Mouse (Mus musculus): ENCODE measurements around the gene Dhrs13. TPM values are rescaled to one million over a fixed set of nuclear protein-coding genes. Genes with fewer than 3 reads are reported as not detected.

Gene Dhrs13
- total and polyA plus RNA-seq, 3 experiments: 21.6 to 39.0 (median 33.7) TPM

DNA sequence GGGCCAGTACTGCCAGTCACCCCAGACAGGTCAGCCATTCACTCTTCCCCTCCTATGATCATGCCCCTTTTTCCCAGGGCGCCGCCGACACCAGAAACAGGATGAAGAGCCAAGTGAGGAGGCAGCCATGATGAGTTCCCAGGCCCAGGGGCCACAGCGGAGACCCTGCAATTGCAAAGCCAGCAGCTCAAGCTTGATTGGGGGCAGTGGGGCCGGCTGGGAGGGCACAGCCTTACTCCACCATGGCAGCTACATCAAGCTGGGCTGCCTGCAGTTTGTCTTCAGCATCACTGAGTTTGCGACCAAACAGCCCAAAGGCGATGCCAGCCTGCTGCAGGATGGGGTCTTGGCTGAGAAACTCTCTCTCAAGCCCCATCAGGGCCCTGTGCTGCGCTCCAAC, 2.8 kb upstream of the Dhrs13 start:
- H3K79me2 ChIP-seq (replicated peaks; ENCODE audit: control insufficient read depth, extremely low read depth, insufficient read depth, poor library complexity, severe bottlenecking): no peaks in the 10 kb centered on the region; the same call in 1 of the 2 replicates
- H3K27ac ChIP-seq (ENCODE audit: insufficient read depth, low read depth): no peak overlapping the region
- DNase-seq (ENCODE audit: extremely low read depth): no peak
- in situ Hi-C loops (cut with MboI; ENCODE audit: low pct_ligation_motif_present, low pct_unique_long_range_greater_than_20kb, low sequenced_read_pairs) (loop anchor here (10.0 kb wide), 1 partner anchor 146 kb away; the partner anchor contains the start of genes Nek8 and Tlcd1), dilution Hi-C loops (cut with MboI; ENCODE audit: extremely low pct_ligation_motif_present, extremely low pct_unique_long_range_greater_than_20kb, low sequenced_read_pairs) (no loop called here)
- H3K4me2 ChIP-seq (ENCODE audit: insufficient read depth, low read depth, poor library complexity, severe bottlenecking): no peak overlapping the region
- TF ChIP-seq ZMIZ1 (IDR thresholded peaks at IDR 0.05; ENCODE audit: low read depth, low read length) (no peak), POLR2A (IDR thresholded peaks at IDR 0.05; ENCODE audit: low read depth, low read length) (no peak), UBTF (IDR thresholded peaks at IDR 0.05; ENCODE audit: low read depth, low read length) (no peak), JUND (conservative IDR thresholded peaks at IDR 0.05; ENCODE audit: low read depth, low read length) (no peak), SIN3A (IDR thresholded peaks at IDR 0.05; ENCODE audit: low read length) (no peak), KAT2A (IDR thresholded peaks at IDR 0.05; ENCODE audit: insufficient replicate concordance, low read length) (no peak), PAX5 (IDR thresholded peaks at IDR 0.05; ENCODE audit: low read length) (no peak)
- peaks cover 12 to 44% of the 10 kb centered on the region in 2 experiments for H3K4me1 ChIP-seq (ENCODE audit: control insufficient read depth in 1 of 2, insufficient read depth in 2 of 2)
- no peak overlapping the region for H3K4me3 ChIP-seq (replicated peaks in 1 of 3; ENCODE audit: low read depth in 2 of 3, low read length in 2 of 3, poor library complexity in 1 of 3)
- H3K36me3 ChIP-seq (replicated peaks in 1 of 2; ENCODE audit: control insufficient read depth in 1 of 2, insufficient read depth in 1 of 2, low read length in 1 of 2): peaks cover 49 to 65% of the 10 kb centered on the region in 2 experiments
- H3K9me3 ChIP-seq (replicated peaks; ENCODE audit: low read length): no peaks in the 10 kb centered on the region
- no peaks in the 10 kb centered on the region for H3K27me3 ChIP-seq (replicated peaks)
- H3K9ac ChIP-seq (ENCODE audit: insufficient read depth, low read depth): no peak overlapping the region

GRCm38 (mm10) chr11:78030600-78030999, 1.5 kb upstream of the Dhrs13 start:
- dilution Hi-C loops (cut with MboI; ENCODE audit: extremely low pct_ligation_motif_present, extremely low pct_unique_long_range_greater_than_20kb, low sequenced_read_pairs) (no loop called here), in situ Hi-C loops (cut with MboI; ENCODE audit: low pct_ligation_motif_present, low pct_unique_long_range_greater_than_20kb, low sequenced_read_pairs) (no loop called here)
- Histone ChIP-seq H3K27ac (ENCODE audit: insufficient read depth, low read depth) (no peak overlapping the region), H3K27me3 (replicated peaks) (no peaks in the 10 kb centered on the region), H3K4me2 (ENCODE audit: insufficient read depth, low read depth, poor library complexity, severe bottlenecking) (no peak overlapping the region), H3K9me3 (replicated peaks; ENCODE audit: low read length) (no peaks in the 10 kb centered on the region), H3K36me3 (replicated peaks in 1 of 2; ENCODE audit: control insufficient read depth in 1 of 2, insufficient read depth in 1 of 2, low read length in 1 of 2) (peaks cover 43 to 63% of the 10 kb centered on the region in 2 experiments), H3K79me2 (replicated peaks; ENCODE audit: control insufficient read depth, extremely low read depth, insufficient read depth, poor library complexity, severe bottlenecking) (no peaks in the 10 kb centered on the region; the same call in 1 of the 2 replicates), H3K4me3 (replicated peaks in 1 of 3; ENCODE audit: low read depth in 2 of 3, low read length in 2 of 3, poor library complexity in 1 of 3) (no peak overlapping the region), H3K4me1 (ENCODE audit: control insufficient read depth in 1 of 2, insufficient read depth in 2 of 2) (peaks cover 15 to 44% of the 10 kb centered on the region in 2 experiments), H3K9ac (ENCODE audit: insufficient read depth, low read depth) (no peak overlapping the region)
- no peak for DNase-seq (ENCODE audit: extremely low read depth)
- TF ChIP-seq POLR2AphosphoS2 (IDR thresholded peaks at IDR 0.05; ENCODE audit: low read depth, low read length): peak; percentile 91; the same call in 1 of the 2 replicates
- no peak for TF ChIP-seq CHD1 (IDR thresholded peaks at IDR 0.05; ENCODE audit: low read depth, low read length)

GRCm38 (mm10) chr11:78031389-78031788, 691 bp upstream of the Dhrs13 start:
- in situ Hi-C loops (cut with MboI; ENCODE audit: low pct_ligation_motif_present, low pct_unique_long_range_greater_than_20kb, low sequenced_read_pairs): no loop called here
- peak overlapping the region; percentile 24; the same call in 1 of the 2 replicates for H3K27ac ChIP-seq (ENCODE audit: insufficient read depth, low read depth)
- no peak for DNase-seq (ENCODE audit: extremely low read depth)
- peaks cover 15 to 44% of the 10 kb centered on the region in 2 experiments for H3K4me1 ChIP-seq (ENCODE audit: control insufficient read depth in 1 of 2, insufficient read depth in 2 of 2)
- H3K4me3 ChIP-seq (replicated peaks in 1 of 3; ENCODE audit: low read depth in 2 of 3, low read length in 2 of 3, poor library complexity in 1 of 3): peak overlapping the region in 2 of 3 experiments; percentile 39 to 61
- H3K79me2 ChIP-seq (replicated peaks; ENCODE audit: control insufficient read depth, extremely low read depth, insufficient read depth, poor library complexity, severe bottlenecking): no peaks in the 10 kb centered on the region; the same call in 1 of the 2 replicates
- peak overlapping the region; percentile 86 for H3K4me2 ChIP-seq (ENCODE audit: insufficient read depth, low read depth, poor library complexity, severe bottlenecking)
- H3K27me3 ChIP-seq (replicated peaks): no peaks in the 10 kb centered on the region
- H3K9ac ChIP-seq (ENCODE audit: insufficient read depth, low read depth): peak overlapping the region; percentile 28; the same call in 1 of the 2 replicates
- no peaks in the 10 kb centered on the region for H3K9me3 ChIP-seq (replicated peaks; ENCODE audit: low read length)
- dilution Hi-C loops (cut with MboI; ENCODE audit: extremely low pct_ligation_motif_present, extremely low pct_unique_long_range_greater_than_20kb, low sequenced_read_pairs): no loop called here
- TF ChIP-seq KAT2A (IDR thresholded peaks at IDR 0.05; ENCODE audit: insufficient replicate concordance, low read length) (no peak), EP300 (IDR thresholded peaks at IDR 0.05; ENCODE audit: low read length) (no peak), ELF1 (IDR thresholded peaks at IDR 0.05; ENCODE audit: low read depth, low read length) (no peak), POLR2AphosphoS2 (IDR thresholded peaks at IDR 0.05; ENCODE audit: low read depth, low read length) (no peak)
- peaks cover 36 to 60% of the 10 kb centered on the region in 2 experiments for H3K36me3 ChIP-seq (replicated peaks in 1 of 2; ENCODE audit: control insufficient read depth in 1 of 2, insufficient read depth in 1 of 2, low read length in 1 of 2)

All from CH12.LX (cell line).